Mouse (Mus musculus) kidney, embryonic 16.5 days (tissue): Measurements from ENCODE around the gene Chd6. TPM values are rescaled to one million over a fixed set of nuclear protein-coding genes. Genes with fewer than 3 reads are reported as not detected.

Experiments used
- ATAC-seq: fragments of 200-750 bp; cut with Nextera tagmentation; 2 replicates; pipeline ENCODE4 v1.8.0; 2017; ENCODE audit warnings: moderate TSS enrichment; ENCODE audit not compliant: low FRiP score, low TSS enrichment
- H3K27ac ChIP-seq: fragments of 300-500 bp; sonication (generic); 2 replicates; pipeline ENCODE4 v1.5.1; 2014; ENCODE audit warnings: low read length
- H3K27me3 ChIP-seq: fragments of 300-500 bp; sonication (generic); 2 replicates; pipeline ENCODE4 v1.6.1; 2014; ENCODE audit warnings: low read length, control low read depth, mixed read lengths; ENCODE audit not compliant: insufficient read depth
- H3K36me3 ChIP-seq: fragments of 300-500 bp; sonication (generic); 2 replicates; pipeline ENCODE4 v1.6.1; 2014; ENCODE audit warnings: low read length, control low read depth, mixed read lengths; ENCODE audit not compliant: insufficient read depth
- H3K4me1 ChIP-seq: fragments of 300-500 bp; sonication (generic); 2 replicates; pipeline ENCODE4 v1.6.1; 2014; ENCODE audit warnings: low read length, control low read depth, mixed read lengths; ENCODE audit not compliant: insufficient read depth
- H3K4me2 ChIP-seq: fragments of 300-500 bp; sonication (generic); replicated peaks from 2 replicates; pipeline ENCODE4 v1.6.1; 2014; ENCODE audit warnings: low read depth, low read length
- H3K4me3 ChIP-seq: fragments of 300-500 bp; sonication (generic); 2 replicates; pipeline ENCODE4 v1.5.1; 2014; ENCODE audit warnings: mild to moderate bottlenecking, low read length
- H3K9ac ChIP-seq: fragments of 300-500 bp; sonication (generic); replicated peaks from 2 replicates; pipeline ENCODE4 v1.6.1; 2014; ENCODE audit warnings: low read length
- H3K9me3 ChIP-seq: fragments of 300-500 bp; sonication (generic); 2 replicates; pipeline ENCODE4 v1.6.1; 2016; ENCODE audit warnings: low read length, control low read depth
- WGBS: fragments of 180-500 bp; shearing (Covaris S2); extraction: QIAGEN DNeasy Blood & Tissue Kit; methylation state at CpG from one replicate; pipeline ENCODE4 v1.1.7; 2014; 5-methylcytosine and 5-hydroxymethylcytosine counted together
- polyA plus RNA-seq: library from polyadenylated mRNA; unstranded; fragments of >200 nt; fragmentation: Nextera tagmentation; extraction: Ambion mirVana; gene quantifications from 2 replicates; pipeline ENCODE4 v1.2.1, GENCODE M21; 2015

The Chd6 gene
- polyA plus RNA-seq, 1 experiment from 2014 or later: 30.1 TPM

GRCm38 (mm10) chr2:161042874-161043273 is 66.0 kb downstream of the Chd6 start:
- no peak for ATAC-seq
- Histone ChIP-seq H3K27ac (no peak overlapping the region), H3K36me3 (peaks cover 34% of the 10 kb centered on the region), H3K9ac (no peak overlapping the region), H3K4me1 (no peaks in the 10 kb centered on the region), H3K27me3 (no peaks in the 10 kb centered on the region), H3K9me3 (no peaks in the 10 kb centered on the region), H3K4me2 (no peak overlapping the region), H3K4me3 (no peak overlapping the region)
- WGBS: 73% methylated on average over 3 of the region's 3 CpGs

GRCm38 (mm10) chr2:161040743-161041142 is 68.1 kb downstream of the Chd6 start:
- H3K9ac ChIP-seq: no peak overlapping the region
- no peaks in the 10 kb centered on the region for H3K27me3 ChIP-seq
- peaks cover 45% of the 10 kb centered on the region for H3K36me3 ChIP-seq
- WGBS: 79% methylated on average over 4 of the region's 4 CpGs
- no peaks in the 10 kb centered on the region for H3K4me1 ChIP-seq
- H3K4me2 ChIP-seq: no peak overlapping the region
- H3K4me3 ChIP-seq: no peak overlapping the region
- ATAC-seq: no peak
- H3K9me3 ChIP-seq: no peaks in the 10 kb centered on the region
- no peak overlapping the region for H3K27ac ChIP-seq

- Histone ChIP-seq H3K36me3 (peaks cover 45% of the 10 kb centered on the region), H3K27ac (no peak overlapping the region), H3K9me3 (no peaks in the 10 kb centered on the region), H3K4me2 (no peak overlapping the region), H3K4me3 (no peak overlapping the region), H3K4me1 (no peaks in the 10 kb centered on the region), H3K27me3 (no peaks in the 10 kb centered on the region), H3K9ac (no peak overlapping the region)
- no peak for ATAC-seq
- 95% methylated on average over 3 of the region's 3 CpGs for WGBS
Observed at GRCm38 (mm10) chr2:161037766-161038165, 71.1 kb downstream of the Chd6 start.

GRCm38 (mm10) chr2:161033141-161033540 is 75.7 kb downstream of the Chd6 start:
- no peak overlapping the region for H3K9ac ChIP-seq
- H3K27ac ChIP-seq: no peak overlapping the region
- H3K27me3 ChIP-seq: no peaks in the 10 kb centered on the region
- no peak for ATAC-seq
- H3K4me3 ChIP-seq: no peak overlapping the region
- peaks cover 34% of the 10 kb centered on the region for H3K36me3 ChIP-seq
- H3K4me1 ChIP-seq: no peaks in the 10 kb centered on the region
- H3K4me2 ChIP-seq: no peak overlapping the region
- H3K9me3 ChIP-seq: no peaks in the 10 kb centered on the region

- H3K4me2 ChIP-seq: no peak overlapping the region
- no peak for ATAC-seq
- 81% methylated on average over 7 of the region's 7 CpGs for WGBS
- H3K27me3 ChIP-seq: no peaks in the 10 kb centered on the region
- no peak overlapping the region for H3K27ac ChIP-seq
- H3K9me3 ChIP-seq: no peaks in the 10 kb centered on the region
- H3K4me3 ChIP-seq: no peak overlapping the region
- no peaks in the 10 kb centered on the region for H3K4me1 ChIP-seq
- H3K36me3 ChIP-seq: peaks cover 31% of the 10 kb centered on the region
- no peak overlapping the region for H3K9ac ChIP-seq
Observed at GRCm38 (mm10) chr2:161032394-161032793, 76.5 kb downstream of the Chd6 start.

- 86% methylated on average over 1 of the region's 1 CpGs for WGBS
- Histone ChIP-seq H3K4me2 (no peak overlapping the region), H3K36me3 (peaks cover 55% of the 10 kb centered on the region), H3K4me1 (no peaks in the 10 kb centered on the region), H3K9ac (no peak overlapping the region), H3K27ac (no peak overlapping the region), H3K9me3 (no peaks in the 10 kb centered on the region), H3K27me3 (no peaks in the 10 kb centered on the region), H3K4me3 (no peak overlapping the region)
- no peak for ATAC-seq
Observed at GRCm38 (mm10) chr2:161024606-161025005, 84.3 kb downstream of the Chd6 start.

- H3K27ac ChIP-seq: no peak overlapping the region
- no peak overlapping the region for H3K4me2 ChIP-seq
- peaks cover 69% of the 10 kb centered on the region for H3K36me3 ChIP-seq
- H3K4me1 ChIP-seq: no peaks in the 10 kb centered on the region
- H3K9me3 ChIP-seq: no peaks in the 10 kb centered on the region
- peak; percentile 31; the same call in 1 of the 2 replicates for ATAC-seq
- no peak overlapping the region for H3K4me3 ChIP-seq
- H3K9ac ChIP-seq: no peak overlapping the region
- 56% methylated on average over 4 of the region's 4 CpGs for WGBS
- no peaks in the 10 kb centered on the region for H3K27me3 ChIP-seq
Observed at GRCm38 (mm10) chr2:161017913-161018312, 91.0 kb downstream of the Chd6 start.

GRCm38 (mm10) chr2:161012577-161013251 is 96.2 kb downstream of the Chd6 start:
- H3K27ac ChIP-seq: 0 out of 2 replicates have a peak overlapping the region, but pooled peaks have one; percentile 4
- no peak overlapping the region for H3K4me3 ChIP-seq
- 84% methylated on average over 16 of the region's 16 CpGs for WGBS
- H3K36me3 ChIP-seq: peaks cover 66% of the 10 kb centered on the region
- no peak overlapping the region for H3K4me2 ChIP-seq
- H3K4me1 ChIP-seq: no peaks in the 10 kb centered on the region
- H3K9ac ChIP-seq: no peak overlapping the region
- no peaks in the 10 kb centered on the region for H3K27me3 ChIP-seq
- H3K9me3 ChIP-seq: no peaks in the 10 kb centered on the region
- ATAC-seq: no peak

GRCm38 (mm10) chr2:161004338-161004737 is 104.5 kb downstream of the Chd6 start:
- Histone ChIP-seq H3K4me2 (no peak overlapping the region), H3K9ac (no peak overlapping the region), H3K4me3 (no peak overlapping the region), H3K9me3 (no peaks in the 10 kb centered on the region), H3K36me3 (peaks cover 35% of the 10 kb centered on the region), H3K27me3 (no peaks in the 10 kb centered on the region), H3K27ac (no peak overlapping the region), H3K4me1 (no peaks in the 10 kb centered on the region)
- ATAC-seq: no peak
- WGBS: 83% methylated on average over 3 of the region's 3 CpGs

GRCm38 (mm10) chr2:160996987-160997763 is 111.7 kb downstream of the Chd6 start:
- H3K4me1 ChIP-seq: no peaks in the 10 kb centered on the region
- H3K9ac ChIP-seq: no peak overlapping the region
- H3K9me3 ChIP-seq: no peaks in the 10 kb centered on the region
- ATAC-seq: peak; percentile 39; the same call in 1 of the 2 replicates
- H3K36me3 ChIP-seq: peaks cover 19% of the 10 kb centered on the region
- no peak overlapping the region for H3K4me3 ChIP-seq
- H3K4me2 ChIP-seq: no peak overlapping the region
- 92% methylated on average over 6 of the region's 6 CpGs for WGBS
- no peaks in the 10 kb centered on the region for H3K27me3 ChIP-seq
- no peak overlapping the region for H3K27ac ChIP-seq
